Mouse (Mus musculus): ENCODE measurements around the gene Rab27a.

GRCm38 (mm10) chr9:73030443-73030842 is 14.2 kb upstream of the Rab27a start:
- TF ChIP-seq POLR2A (IDR thresholded peaks at IDR 0.05; ENCODE audit: control insufficient read depth, extremely low read depth, insufficient read depth, low read length, poor library complexity) (no peak), CTCF (IDR thresholded peaks at IDR 0.05; ENCODE audit: borderline replicate concordance, control insufficient read depth, extremely low read depth, insufficient read depth, low read length, poor library complexity) (no peak)
